Mouse (Mus musculus) heart, adult 2 months (tissue): Measurements from ENCODE around the gene Lamb3. TPM values are rescaled to one million over a fixed set of nuclear protein-coding genes. Genes with fewer than 3 reads are reported as not detected.

Source experiments
- DNase-seq, 2 experiments: peaks; one replicate each; pipeline ENCODE4 v3.0.0; 2021
- H3K27ac ChIP-seq: fragments of 200-600 bp; 2 replicates; pipeline ENCODE4 v1.8.1; 2022
- H3K27me3 ChIP-seq: fragments of 200-500 bp; 2 replicates; pipeline ENCODE4 v1.6.1; 2012; ENCODE audit warnings: mild to moderate bottlenecking, low read length, inconsistent platforms, mixed read lengths; ENCODE audit not compliant: control insufficient read depth, insufficient read depth
- H3K36me3 ChIP-seq: fragments of 200-500 bp; 2 replicates; pipeline ENCODE4 v1.6.1; 2012; ENCODE audit warnings: low read length, inconsistent platforms; ENCODE audit not compliant: control insufficient read depth, insufficient read depth
- H3K4me1 ChIP-seq: fragments of 200-500 bp; 2 replicates; pipeline ENCODE4 v1.6.1; 2011; ENCODE audit warnings: low read length; ENCODE audit not compliant: control insufficient read depth, insufficient read depth
- H3K4me3 ChIP-seq: fragments of 200-600 bp; 2 replicates; pipeline ENCODE4 v1.8.1; 2022
- H3K79me2 ChIP-seq: fragments of 200-500 bp; replicated peaks from 2 replicates; pipeline ENCODE4 v1.6.1; 2012; ENCODE audit warnings: mild to moderate bottlenecking, inconsistent platforms, low read length, moderate library complexity, mixed read lengths; ENCODE audit not compliant: control insufficient read depth, insufficient read depth
- H3K9ac ChIP-seq: fragments of 200-500 bp; 2 replicates; pipeline ENCODE4 v1.6.1; 2012; ENCODE audit warnings: low read depth, mild to moderate bottlenecking, control low read depth, inconsistent platforms, low read length, mixed read lengths
- CTCF ChIP-seq: fragments of 200-600 bp; IDR thresholded peaks from 2 replicates; pipeline ENCODE4 v1.8.1; 2022; ENCODE audit warnings: antibody characterized with exemption, mild to moderate bottlenecking, moderate library complexity
- EP300 ChIP-seq: fragments of 200-500 bp; IDR thresholded peaks from 2 replicates; pipeline ENCODE4 v1.6.1; 2011; ENCODE audit warnings: low read depth, low read length, control low read depth; ENCODE audit not compliant: insufficient read depth
- POLR2A ChIP-seq: fragments of 200-500 bp; IDR thresholded peaks from 2 replicates; pipeline ENCODE4 v1.6.1; 2011; ENCODE audit warnings: mild to moderate bottlenecking, low read depth, low read length, control low read depth; ENCODE audit not compliant: insufficient read depth
- WGBS: fragments of 180-500 bp; shearing (Covaris S2); methylation state at CpG from one replicate; pipeline ENCODE4 v1.1.7; 2018; 5-methylcytosine and 5-hydroxymethylcytosine counted together
- intact Hi-C: fragments of 180-260 bp; cut with DNase I; formaldehyde crosslinking; loops from one replicate; pipeline ENCODE4 v1.15.1; 2025
- polyA plus RNA-seq: library from polyadenylated mRNA; depleted of rRNA; stranded (reverse); fragments of >200 nt; gene quantifications from 2 replicates; pipeline ENCODE4 v1.2.3, GENCODE M21; 2012
- total RNA-seq, 2 experiments: library from RNA; stranded (reverse); gene quantifications; 2 replicates each; pipeline ENCODE4 v1.2.3; 2021

Gene Lamb3
- total and polyA plus RNA-seq, 3 experiments, result 9.2 to 11.9 (median 11.4) TPM

DNA sequence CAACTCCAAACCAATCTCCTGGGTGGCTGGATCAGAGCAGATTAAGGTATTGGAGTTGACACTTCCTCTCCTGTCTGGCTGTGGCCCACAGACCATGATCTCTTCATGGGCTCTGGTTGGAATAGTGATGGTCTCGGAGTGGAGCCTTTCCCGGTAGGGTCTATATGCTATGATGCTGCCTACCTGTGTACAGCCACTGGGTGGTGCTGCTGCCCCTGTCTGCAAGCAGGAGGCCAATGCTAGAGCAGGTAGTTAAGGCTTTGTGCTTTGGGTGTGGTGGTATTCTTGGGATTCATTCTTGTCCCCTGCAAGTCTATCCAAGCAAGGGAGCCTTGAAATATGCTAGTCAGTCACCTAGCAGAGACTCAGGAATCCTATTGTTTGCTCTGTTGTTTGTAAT lies 679 bp downstream of the Lamb3 start:
- WGBS, result 37% methylated on average over 2 of the region's 2 CpGs
- H3K36me3 ChIP-seq, result no peaks in the 10 kb centered on the region
- H3K79me2 ChIP-seq, result no peaks in the 10 kb centered on the region
- no peak overlapping the region for H3K4me3 ChIP-seq
- TF ChIP-seq CTCF, result peak; percentile 89
- peak; percentile 90 for TF ChIP-seq EP300
- TF ChIP-seq POLR2A, result no peak
- no peaks in the 10 kb centered on the region for H3K27me3 ChIP-seq
- intact Hi-C loops, result loop anchor here (2.0 to 10.0 kb wide), 3 partner anchors 119 to 203 kb away; partner anchors contain the start of gene Camk1g
- peak; percentile 62 to 63 for DNase-seq
- H3K27ac ChIP-seq, result no peak overlapping the region
- no peaks in the 10 kb centered on the region; the same call in 1 of the 2 replicates for H3K4me1 ChIP-seq
- H3K9ac ChIP-seq, result no peak overlapping the region

DNA sequence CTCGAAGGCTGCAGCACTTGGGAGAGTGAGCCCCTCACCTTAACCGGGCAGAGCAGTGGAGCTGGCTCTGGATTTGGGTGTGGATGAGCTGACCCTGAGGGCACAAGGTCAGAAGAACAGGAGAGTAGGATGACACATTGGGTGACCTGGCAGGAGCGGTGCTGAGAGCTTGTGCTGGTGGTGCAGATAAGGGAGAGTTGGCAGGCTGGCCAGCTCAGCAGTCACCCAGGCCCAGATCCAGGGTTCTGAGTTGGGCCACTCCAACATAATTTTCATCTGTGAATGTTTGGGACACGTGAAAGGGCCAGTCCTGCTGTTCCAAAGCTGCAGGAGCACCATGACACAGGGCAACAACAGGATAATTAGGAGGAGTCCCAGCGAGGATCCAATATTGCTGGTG lies 3.9 kb downstream of the Lamb3 start:
- peak; percentile 66; the same call in 1 of the 2 replicates for TF ChIP-seq EP300
- TF ChIP-seq CTCF, result no peak
- TF ChIP-seq POLR2A, result no peak
- WGBS, result 54% methylated on average over 5 of the region's 5 CpGs
- no peaks in the 10 kb centered on the region for H3K36me3 ChIP-seq
- intact Hi-C loops, result loop anchor here (1.0 kb wide), 1 partner anchor 42 kb away; no protein-coding TSS in a partner anchor
- peak in 1 of 2 experiments; percentile 67 for DNase-seq
- no peaks in the 10 kb centered on the region for H3K27me3 ChIP-seq
- no peaks in the 10 kb centered on the region for H3K79me2 ChIP-seq
- peaks cover 1% of the 10 kb centered on the region for H3K4me1 ChIP-seq
- H3K4me3 ChIP-seq, result no peak overlapping the region
- no peak overlapping the region for H3K9ac ChIP-seq
- no peak overlapping the region; the same call in 1 of the 2 replicates for H3K27ac ChIP-seq

DNA sequence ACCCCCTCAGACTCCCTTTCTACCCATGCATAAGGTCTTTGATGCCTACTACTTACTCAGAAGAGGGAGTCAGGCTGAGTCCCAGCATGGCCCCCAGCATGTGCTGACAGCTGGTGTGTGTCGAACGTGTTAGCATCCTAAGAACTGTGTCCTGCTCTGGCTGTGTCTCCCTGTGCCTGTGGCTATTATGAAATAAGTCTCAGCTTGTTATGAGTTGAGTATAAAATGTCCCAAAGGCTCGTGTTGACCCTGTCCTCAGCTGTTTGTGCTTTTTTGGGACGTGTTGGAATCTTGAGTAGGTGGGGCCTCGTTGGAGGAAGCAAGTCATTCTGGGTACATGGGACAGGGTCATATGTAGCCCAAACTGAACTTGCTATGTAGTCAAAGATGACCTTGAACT lies 6.6 kb downstream of the Lamb3 start:
- TF ChIP-seq EP300 (no peak), POLR2A (no peak), CTCF (no peak)
- no peak overlapping the region for H3K4me3 ChIP-seq
- 52% methylated on average over 5 of the region's 5 CpGs for WGBS
- H3K4me1 ChIP-seq, result peaks cover 1% of the 10 kb centered on the region
- H3K27me3 ChIP-seq, result no peaks in the 10 kb centered on the region
- DNase-seq, result no peak
- H3K79me2 ChIP-seq, result no peaks in the 10 kb centered on the region
- H3K27ac ChIP-seq, result no peak overlapping the region
- intact Hi-C loops, result no loop called here
- H3K36me3 ChIP-seq, result no peaks in the 10 kb centered on the region
- no peak overlapping the region for H3K9ac ChIP-seq

DNA sequence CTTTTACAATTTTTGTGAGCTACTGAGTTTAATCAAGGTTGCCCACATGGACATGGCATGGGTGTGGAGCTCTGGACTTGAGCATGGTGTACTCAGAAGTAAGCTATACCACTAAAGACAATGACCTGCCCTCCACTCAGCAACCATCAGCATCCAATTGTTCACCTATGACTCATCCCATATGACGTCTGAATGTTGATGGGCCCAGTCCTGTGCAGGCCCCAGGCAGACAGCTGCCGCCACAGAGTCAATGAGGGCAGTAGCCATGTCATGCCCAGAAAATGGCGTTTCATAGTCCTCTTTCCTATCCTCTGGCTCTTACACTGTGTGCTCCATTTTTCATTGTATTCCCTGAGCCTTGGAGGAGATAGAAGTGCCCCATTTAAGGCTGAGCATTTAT lies 8.5 kb downstream of the Lamb3 start:
- H3K9ac ChIP-seq, result no peak overlapping the region
- no peaks in the 10 kb centered on the region for H3K79me2 ChIP-seq
- H3K27ac ChIP-seq, result no peak overlapping the region
- no peaks in the 10 kb centered on the region for H3K36me3 ChIP-seq
- intact Hi-C loops, result no loop called here
- no peak for DNase-seq
- 74% methylated on average over 3 of the region's 3 CpGs for WGBS
- no peak overlapping the region for H3K4me3 ChIP-seq
- TF ChIP-seq EP300 (no peak), CTCF (no peak), POLR2A (no peak)
- H3K4me1 ChIP-seq, result peaks cover 1% of the 10 kb centered on the region
- H3K27me3 ChIP-seq, result no peaks in the 10 kb centered on the region

DNA sequence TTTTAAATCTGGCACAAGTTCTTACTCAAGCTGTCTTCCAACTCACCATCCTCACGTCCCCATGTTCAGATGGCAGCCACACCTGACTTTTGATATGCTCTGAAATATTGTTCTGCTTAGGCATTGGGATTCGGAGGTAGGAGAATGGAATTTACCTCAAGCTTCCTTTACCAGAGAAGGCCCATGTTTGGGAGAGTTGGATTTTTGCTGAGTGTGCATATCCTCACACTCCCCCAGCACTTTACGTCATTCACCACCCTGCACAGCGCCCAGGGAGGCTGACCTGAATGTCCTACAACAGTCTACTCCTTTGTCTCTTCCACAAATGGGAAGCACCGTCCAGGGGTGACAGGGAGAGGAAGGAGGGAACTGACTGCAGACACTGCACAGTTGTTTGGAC lies 12.9 kb downstream of the Lamb3 start:
- no peak for DNase-seq
- Histone ChIP-seq H3K9ac (no peak overlapping the region), H3K27ac (no peak overlapping the region), H3K27me3 (no peaks in the 10 kb centered on the region), H3K4me3 (no peak overlapping the region), H3K4me1 (no peaks in the 10 kb centered on the region), H3K36me3 (no peaks in the 10 kb centered on the region), H3K79me2 (no peaks in the 10 kb centered on the region)
- intact Hi-C loops, result no loop called here
- 59% methylated on average over 5 of the region's 5 CpGs for WGBS
- TF ChIP-seq POLR2A (no peak), EP300 (no peak), CTCF (no peak)

DNA sequence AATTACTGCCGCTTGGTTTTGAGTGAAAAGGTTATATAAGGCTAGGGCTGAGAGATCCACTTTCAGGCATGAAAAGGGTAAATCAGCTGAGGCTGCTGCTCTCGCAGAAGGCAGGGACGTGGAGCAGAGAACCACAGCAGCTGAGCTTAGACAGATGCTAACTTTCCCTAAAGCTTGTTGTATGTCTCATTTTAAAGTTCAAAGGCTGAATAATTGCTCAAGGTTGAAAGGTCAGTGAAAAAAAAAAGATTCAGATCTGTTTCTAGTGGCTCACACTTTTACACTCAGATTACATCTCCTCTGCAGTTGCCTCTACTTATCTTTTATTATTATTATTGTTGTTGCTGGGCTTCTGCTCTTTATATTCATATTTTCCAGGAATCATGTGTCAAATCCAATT lies 18.0 kb downstream of the Lamb3 start:
- Histone ChIP-seq H3K4me1 (peaks cover 1% of the 10 kb centered on the region; the same call in 1 of the 2 replicates), H3K4me3 (no peak overlapping the region), H3K9ac (no peak overlapping the region), H3K36me3 (no peaks in the 10 kb centered on the region), H3K27me3 (no peaks in the 10 kb centered on the region), H3K79me2 (no peaks in the 10 kb centered on the region), H3K27ac (no peak overlapping the region)
- WGBS, result 79% methylated on average over 3 of the region's 3 CpGs
- TF ChIP-seq EP300 (no peak), POLR2A (no peak), CTCF (no peak)
- DNase-seq, result no peak
- intact Hi-C loops, result no loop called here
